Mouse (Mus musculus) mouse trophoblast stem cell (cell line): ENCODE measurements at regions not wholly inside any gene's neighbourhood (a gene's known extent, or its start where the extent isn't known, plus 50 kb on each side); places are given as distances from the start of the nearest gene placed in this dataset.
"Not testable (repeated sequence)": the region's sequence is repeated elsewhere in the genome, so short reads cannot be mapped to it uniquely, and the experiment has no call there.

Source experiments
- in situ Hi-C, 2 experiments: fragments of 300-500 bp; cut with MseI, MboI; formaldehyde crosslinking; loops; 2 replicates in 1 of 2; 3 replicates in 1 of 2; pipeline ENCODE4 v1.15.1; 2025

GRCm38 (mm10) chr3:6886200-6887052 lies 266.2 kb upstream of the 1700008P02Rik start:
- in situ Hi-C loops, result no loop called here

GRCm38 (mm10) chr3:6883401-6883800 lies 263.2 kb upstream of the 1700008P02Rik start:
- in situ Hi-C loops, result no loop called here

DNA sequence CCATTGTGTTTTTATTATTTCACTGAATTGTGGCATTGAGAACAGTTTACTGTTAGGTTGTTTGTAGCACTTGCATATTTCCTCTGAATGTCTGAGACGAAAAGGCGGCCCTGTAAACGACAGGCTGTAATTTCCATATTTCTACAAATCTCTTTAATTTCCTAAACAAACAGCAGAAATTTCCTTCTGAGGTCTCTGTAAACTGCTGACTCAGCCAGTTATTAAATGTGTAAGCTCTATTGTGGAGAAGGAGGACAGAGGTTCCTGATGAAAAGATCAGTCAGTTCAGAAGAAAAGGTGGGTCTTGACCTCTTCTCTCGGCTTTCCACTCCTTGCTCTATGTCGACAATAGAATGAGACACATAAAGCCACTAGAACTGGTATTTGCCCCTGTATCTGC lies 256.0 kb upstream of the 1700008P02Rik start:
- in situ Hi-C loops, result no loop called here

- in situ Hi-C loops, result no loop called here
These were observed 251.9 kb upstream of the 1700008P02Rik start for GRCm38 (mm10) chr3:6872170-6872569.

DNA sequence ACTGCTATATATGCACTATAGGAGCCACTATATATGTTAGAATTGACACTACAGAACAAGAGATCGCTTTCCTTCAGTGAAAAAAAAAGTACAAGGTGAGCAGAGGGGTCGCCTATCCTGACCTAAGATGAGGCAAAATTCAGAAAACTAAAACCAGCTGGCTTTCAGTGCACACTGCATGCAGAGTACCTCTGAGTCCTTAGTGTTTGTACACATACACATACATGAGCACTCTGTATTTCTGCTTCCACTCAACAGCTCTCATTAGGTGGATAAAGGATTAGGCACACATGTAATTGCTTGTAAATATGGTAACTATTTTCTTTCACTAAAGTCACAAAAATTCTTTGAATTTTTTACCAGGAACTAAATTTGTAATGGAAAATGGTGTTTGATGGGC lies 251.5 kb upstream of the 1700008P02Rik start:
- in situ Hi-C loops, result no loop called here

GRCm38 (mm10) chr3:6866148-6866483 lies 245.9 kb upstream of the 1700008P02Rik start:
- in situ Hi-C loops, result no loop called here

DNA sequence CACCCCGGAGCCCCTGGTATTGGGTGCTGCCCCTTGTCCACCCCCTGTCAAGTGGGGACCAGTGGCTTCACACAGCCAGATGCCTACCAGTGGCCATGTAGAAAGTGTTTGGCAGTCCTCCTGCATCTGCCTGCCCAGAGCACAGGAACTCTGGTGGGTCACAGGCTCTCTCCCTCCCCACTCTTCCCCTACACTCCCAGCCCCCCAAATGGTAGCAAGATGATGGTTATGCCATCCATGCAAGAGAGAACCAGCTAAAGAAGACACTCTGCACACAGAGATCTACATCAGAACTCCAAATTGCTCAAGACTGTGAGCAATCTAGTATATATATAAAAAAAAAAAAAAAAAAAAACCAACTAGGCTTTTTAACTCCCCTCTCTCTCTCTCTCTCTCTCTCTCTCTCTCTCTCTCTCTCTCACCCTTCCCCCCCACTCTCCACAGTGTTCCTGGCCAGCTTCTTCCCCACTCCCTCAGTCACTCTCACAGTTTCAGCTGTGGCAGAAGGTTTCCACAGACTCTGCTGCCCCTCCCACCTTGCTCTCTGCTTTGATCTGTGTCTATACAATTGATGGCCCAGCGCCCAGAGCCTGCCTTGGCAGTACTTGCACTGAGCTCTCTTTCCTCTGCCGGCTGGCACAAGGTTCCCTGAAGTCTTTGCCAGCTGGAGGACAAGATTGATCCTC lies 245.4 kb upstream of the 1700008P02Rik start:
- in situ Hi-C loops, result no loop called here

- in situ Hi-C loops, result no loop called here
These were observed 239.6 kb upstream of the 1700008P02Rik start for GRCm38 (mm10) chr3:6859866-6860180.

DNA sequence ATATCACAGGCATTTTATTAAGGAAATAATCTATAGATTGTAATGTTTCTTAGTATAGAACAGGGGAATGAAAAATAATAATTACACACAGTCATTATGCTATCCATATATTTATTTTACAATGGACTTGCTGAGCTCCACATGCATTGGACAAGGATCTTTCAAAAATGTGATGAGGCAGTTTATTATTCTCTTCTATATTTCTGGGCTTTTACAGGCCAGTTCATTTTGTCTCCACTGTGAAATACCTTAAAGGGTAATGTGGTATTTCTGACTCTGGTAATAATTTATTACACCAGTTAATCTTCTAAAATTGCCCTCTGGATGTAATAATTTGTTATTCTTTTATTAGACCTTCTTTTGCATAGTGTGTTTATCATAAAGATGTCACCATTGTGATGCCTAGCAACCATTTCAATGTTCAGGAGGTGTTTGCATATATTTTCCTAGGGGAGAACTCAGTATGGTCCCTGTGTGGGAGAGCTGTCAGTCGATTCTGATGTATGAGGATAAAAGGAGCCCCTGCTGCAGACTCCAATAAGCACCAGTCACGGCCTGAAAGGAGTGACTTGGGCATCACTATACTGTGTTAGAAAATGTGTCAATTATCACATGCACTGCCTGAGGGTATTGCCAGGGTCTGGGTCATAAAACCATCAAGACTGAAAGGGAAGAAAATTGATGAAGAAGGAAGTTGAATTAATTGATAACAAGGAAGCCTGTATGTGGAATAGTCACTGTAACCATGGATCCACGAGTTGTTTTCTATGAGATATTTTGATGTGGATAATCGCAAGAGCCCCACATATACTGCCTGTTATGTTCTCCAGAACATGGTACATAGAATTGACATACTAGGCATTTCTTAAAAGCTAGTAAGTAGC lies 239.0 kb upstream of the 1700008P02Rik start:
- in situ Hi-C loops, result no loop called here

- in situ Hi-C loops, result no loop called here
These were observed 199.1 kb upstream of the 1700008P02Rik start for GRCm38 (mm10) chr3:6819332-6819731.

GRCm38 (mm10) chr3:6812346-6812745 lies 192.1 kb upstream of the 1700008P02Rik start:
- in situ Hi-C loops, result no loop called here

DNA sequence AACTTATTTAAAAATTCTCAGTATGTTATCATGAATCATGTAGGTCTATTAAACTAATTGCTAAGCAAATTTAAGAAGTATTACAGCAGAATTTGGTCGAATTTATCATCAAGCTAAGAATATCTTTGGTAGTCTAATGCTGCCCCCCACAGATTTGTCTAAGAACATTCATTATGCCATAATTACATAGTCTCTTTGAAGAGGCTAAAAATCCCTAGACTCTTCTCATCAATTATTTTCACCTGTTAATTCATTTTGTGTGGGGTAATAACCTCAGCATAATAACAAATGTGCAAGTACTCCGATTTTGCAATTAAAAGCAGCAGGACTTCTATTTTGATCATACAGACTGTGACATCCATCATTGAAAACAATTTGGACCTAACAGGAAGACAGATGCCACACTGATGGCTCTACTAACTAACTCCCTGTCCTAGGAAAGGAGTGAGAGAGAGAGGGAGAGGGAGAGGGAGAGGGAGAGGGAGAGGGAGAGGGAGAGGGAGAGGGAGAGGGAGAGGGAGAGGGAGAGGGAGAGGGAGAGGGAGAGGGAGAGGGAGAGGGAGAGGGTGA lies 189.2 kb upstream of the 1700008P02Rik start:
- in situ Hi-C loops, result no loop called here

GRCm38 (mm10) chr3:6800092-6800716 lies 180.0 kb upstream of the 1700008P02Rik start:
- in situ Hi-C loops, result not testable (repeated sequence)

DNA sequence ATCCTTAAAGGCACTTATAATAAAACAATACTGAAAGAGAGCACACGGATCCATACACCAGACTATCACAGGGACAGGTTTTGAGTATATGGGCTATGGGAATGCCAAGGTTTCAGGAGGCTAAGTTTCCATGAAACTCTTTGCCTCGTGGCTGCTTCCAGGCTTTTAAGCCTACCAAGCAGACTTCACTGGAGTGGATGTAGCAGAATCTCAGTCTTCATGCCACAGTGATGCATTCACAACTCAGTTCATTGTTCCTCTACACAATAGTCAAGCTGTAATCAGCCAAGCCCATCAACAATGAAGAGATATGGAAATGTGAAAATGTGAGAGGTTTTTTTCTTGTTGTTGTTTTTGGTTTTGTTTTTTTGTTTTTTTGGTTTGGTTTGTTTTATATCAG lies 148.3 kb upstream of the 1700008P02Rik start:
- in situ Hi-C loops, result no loop called here

- in situ Hi-C loops, result not testable (repeated sequence)
These were observed 147.8 kb upstream of the 1700008P02Rik start for GRCm38 (mm10) chr3:6768085-6768484.

DNA sequence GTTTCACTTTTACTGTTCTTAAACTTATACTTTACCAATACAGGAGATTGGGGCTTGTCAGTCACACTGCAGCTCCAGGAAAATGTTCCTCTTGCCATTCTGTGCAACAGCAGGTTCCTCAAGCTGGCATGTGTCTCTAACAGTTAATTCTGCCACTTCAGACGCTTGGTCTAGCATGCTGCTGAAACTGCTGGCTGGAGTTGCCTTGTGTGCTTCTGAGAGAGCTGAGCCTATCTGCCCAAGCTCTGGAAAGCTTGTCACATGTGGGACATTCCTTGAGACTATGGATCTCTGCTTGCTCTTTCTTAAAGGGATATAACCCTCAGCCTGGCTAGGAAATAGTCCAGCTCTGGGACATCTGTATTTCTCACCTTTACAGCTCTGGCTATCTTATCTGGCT lies 138.9 kb upstream of the 1700008P02Rik start:
- in situ Hi-C loops, result no loop called here

DNA sequence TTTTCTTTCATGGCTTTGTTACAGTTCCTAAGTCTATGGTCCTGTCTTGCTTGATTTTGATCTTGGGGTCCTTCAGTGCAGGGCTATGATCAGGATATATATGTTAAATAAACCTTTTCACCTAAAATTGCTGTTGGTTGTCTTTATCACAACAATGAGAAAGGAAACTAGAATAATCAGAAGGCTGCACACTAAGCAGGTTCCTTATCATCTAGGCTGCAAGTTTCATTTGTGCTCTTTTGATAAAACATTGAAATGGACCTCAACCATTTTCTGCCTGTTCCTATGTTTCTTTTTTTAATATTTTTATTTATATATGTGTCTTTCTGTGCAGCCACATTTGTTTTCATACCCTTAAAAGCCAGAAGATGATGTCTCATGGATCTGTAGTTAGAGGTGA lies 137.3 kb upstream of the 1700008P02Rik start:
- in situ Hi-C loops, result no loop called here

- in situ Hi-C loops, result not testable (repeated sequence)
These were observed 130.5 kb upstream of the 1700008P02Rik start for GRCm38 (mm10) chr3:6750746-6751145.

GRCm38 (mm10) chr3:6731372-6732297 lies 111.4 kb upstream of the 1700008P02Rik start:
- in situ Hi-C loops, result no loop called here

GRCm38 (mm10) chr3:6730066-6730465 lies 109.8 kb upstream of the 1700008P02Rik start:
- in situ Hi-C loops, result no loop called here
